19 mouse cellular contexts compared by ENCODE assay signal in genomic region chr6:98049551-98049950, GRCm38 (mm10).
DNase-seq lines count a peak whose midpoint lies in the region; ATAC-seq and TF ChIP-seq lines count a peak whose summit lies in the region.
"Had no signal": no experiment of that assay in that cellular context is flagged by ENCODE, and none has a peak within 500 bp of the region (broad histone marks: within the 10 kb centered on the region; RNA-seq: fewer than 3 reads in every experiment).

No protein-coding gene starts in this region.

- H3K4me1 ChIP-seq in forebrain, embryonic 15.5 days: peaks cover 31% of the 10 kb centered on the region
- peaks cover 6% of the 10 kb centered on the region; the same call in 1 of the 2 replicates for H3K4me1 ChIP-seq in forebrain, postnatal 0 days (ENCODE audit: insufficient read depth)
- H3K4me1 ChIP-seq in midbrain, embryonic 11.5 days (ENCODE audit: control insufficient read depth, insufficient read depth, low read length): peaks cover 15% of the 10 kb centered on the region; the same call in 1 of the 2 replicates
- peaks cover 18% of the 10 kb centered on the region for H3K4me1 ChIP-seq in midbrain, embryonic 15.5 days
- H3K4me1 ChIP-seq in embryonic facial prominence, embryonic 10.5 days: peaks cover 28% of the 10 kb centered on the region
- H3K4me1 ChIP-seq in hindbrain, embryonic 13.5 days (replicated peaks): peaks cover 25% of the 10 kb centered on the region
- H3K4me1 ChIP-seq: heart, embryonic 13.5 days; liver, embryonic 13.5 days had no signal

- intact Hi-C loops in left cerebral cortex, postnatal 25 days (cut with DNase I): no loop called here

- no peaks in the 10 kb centered on the region for H3K9me3 ChIP-seq in forebrain, embryonic 15.5 days
- no peaks in the 10 kb centered on the region for H3K9me3 ChIP-seq in forebrain, postnatal 0 days (ENCODE audit: low read length)
- no peaks in the 10 kb centered on the region for H3K9me3 ChIP-seq in midbrain, embryonic 11.5 days (ENCODE audit: control insufficient read depth, low read length)
- H3K9me3 ChIP-seq in midbrain, embryonic 15.5 days: no peaks in the 10 kb centered on the region
- no peaks in the 10 kb centered on the region for H3K9me3 ChIP-seq in embryonic facial prominence, embryonic 10.5 days
- H3K9me3 ChIP-seq in hindbrain, embryonic 13.5 days: no peaks in the 10 kb centered on the region
- H3K9me3 ChIP-seq: embryonic facial prominence, embryonic 15.5 days; heart, embryonic 13.5 days; liver, embryonic 13.5 days; neural tube, embryonic 12.5 days had no signal

- no peak for DNase-seq in forebrain, postnatal 0 days
- DNase-seq in midbrain, embryonic 11.5 days (ENCODE audit: low spot score, missing footprints): peak; percentile 87
- DNase-seq in embryonic facial prominence, embryonic 10.5 days (ENCODE audit: low spot score): no peak
- no peak for DNase-seq in left cerebral cortex, postnatal 25 days (ENCODE audit: low spot score in 2 of 2)
- DNase-seq: adrenal gland, adult 2 months; gastrocnemius, postnatal 10 days; heart, adult 18-20 months; heart, postnatal 14 days; kidney, postnatal 25 days; liver, embryonic 13.5 days; lung, adult 2 months; lung, postnatal 14 days had no signal

- H3K27ac ChIP-seq in forebrain, embryonic 15.5 days (replicated peaks): peak overlapping the region; percentile 20; the same call in 1 of the 2 replicates
- H3K27ac ChIP-seq in forebrain, postnatal 0 days (ENCODE audit: low read depth, low read length): no peak overlapping the region
- H3K27ac ChIP-seq in midbrain, embryonic 11.5 days (ENCODE audit: low read depth, low read length): peak overlapping the region; percentile 84
- H3K27ac ChIP-seq in midbrain, embryonic 15.5 days: no peak overlapping the region
- H3K27ac ChIP-seq in embryonic facial prominence, embryonic 10.5 days (replicated peaks): peak overlapping the region; percentile 61
- peak overlapping the region; percentile 64 for H3K27ac ChIP-seq in hindbrain, embryonic 13.5 days
- H3K27ac ChIP-seq: heart, embryonic 13.5 days; liver, embryonic 13.5 days; neural tube, embryonic 12.5 days had no signal

- WGBS in forebrain, embryonic 15.5 days: 19% methylated on average over 2 of the region's 2 CpGs
- WGBS in forebrain, postnatal 0 days: 41% methylated on average over 2 of the region's 2 CpGs
- 36% methylated on average over 2 of the region's 2 CpGs for WGBS in midbrain, embryonic 11.5 days
- 18% methylated on average over 2 of the region's 2 CpGs for WGBS in midbrain, embryonic 15.5 days
- 68% methylated on average over 2 of the region's 2 CpGs for WGBS in embryonic facial prominence, embryonic 10.5 days
- WGBS in hindbrain, embryonic 13.5 days: 19% methylated on average over 2 of the region's 2 CpGs

- no peaks in the 10 kb centered on the region for H3K36me3 ChIP-seq in forebrain, embryonic 15.5 days
- H3K36me3 ChIP-seq in forebrain, postnatal 0 days (ENCODE audit: insufficient read depth): no peaks in the 10 kb centered on the region
- no peaks in the 10 kb centered on the region for H3K36me3 ChIP-seq in midbrain, embryonic 11.5 days (ENCODE audit: control insufficient read depth, insufficient read depth, low read length)
- no peaks in the 10 kb centered on the region for H3K36me3 ChIP-seq in midbrain, embryonic 15.5 days (replicated peaks)
- no peaks in the 10 kb centered on the region for H3K36me3 ChIP-seq in embryonic facial prominence, embryonic 10.5 days (replicated peaks)
- H3K36me3 ChIP-seq in hindbrain, embryonic 13.5 days: no peaks in the 10 kb centered on the region
- H3K36me3 ChIP-seq: embryonic facial prominence, embryonic 15.5 days; heart, embryonic 13.5 days; liver, embryonic 13.5 days; neural tube, embryonic 12.5 days had no signal

- no peak overlapping the region for H3K4me3 ChIP-seq in forebrain, embryonic 15.5 days
- H3K4me3 ChIP-seq in forebrain, postnatal 0 days (ENCODE audit: low read depth, low read length): no peak overlapping the region
- no peak overlapping the region for H3K4me3 ChIP-seq in midbrain, embryonic 11.5 days (ENCODE audit: low read depth, low read length)
- H3K4me3 ChIP-seq in midbrain, embryonic 15.5 days: no peak overlapping the region
- no peak overlapping the region for H3K4me3 ChIP-seq in embryonic facial prominence, embryonic 10.5 days
- H3K4me3 ChIP-seq in hindbrain, embryonic 13.5 days: no peak overlapping the region
- H3K4me3 ChIP-seq: embryonic facial prominence, embryonic 15.5 days; heart, embryonic 13.5 days; liver, embryonic 13.5 days; neural tube, embryonic 12.5 days had no signal

- no peak overlapping the region for H3K4me2 ChIP-seq in forebrain, embryonic 15.5 days (replicated peaks)
- H3K4me2 ChIP-seq in forebrain, postnatal 0 days (ENCODE audit: low read depth): no peak overlapping the region
- no peak overlapping the region for H3K4me2 ChIP-seq in midbrain, embryonic 11.5 days
- no peak overlapping the region for H3K4me2 ChIP-seq in midbrain, embryonic 15.5 days
- H3K4me2 ChIP-seq in hindbrain, embryonic 13.5 days: no peak overlapping the region
- H3K4me2 ChIP-seq: embryonic facial prominence, embryonic 15.5 days; heart, embryonic 13.5 days; liver, embryonic 13.5 days; neural tube, embryonic 12.5 days had no signal

- no peak for ATAC-seq in forebrain, embryonic 15.5 days (replicated peaks)
- ATAC-seq in forebrain, postnatal 0 days: no peak
- peak; percentile 57 for ATAC-seq in midbrain, embryonic 11.5 days (ENCODE audit: low FRiP score)
- no peak for ATAC-seq in midbrain, embryonic 15.5 days (replicated peaks)
- ATAC-seq in hindbrain, embryonic 13.5 days (ENCODE audit: low FRiP score): no peak
- ATAC-seq: intestine, postnatal 0 days had no signal

- no peaks in the 10 kb centered on the region for H3K27me3 ChIP-seq in forebrain, embryonic 15.5 days
- no peaks in the 10 kb centered on the region for H3K27me3 ChIP-seq in forebrain, postnatal 0 days (ENCODE audit: insufficient read depth, low read length)
- H3K27me3 ChIP-seq in midbrain, embryonic 11.5 days (ENCODE audit: control insufficient read depth, insufficient read depth, low read length): no peaks in the 10 kb centered on the region
- H3K27me3 ChIP-seq in midbrain, embryonic 15.5 days (replicated peaks): peaks cover 3% of the 10 kb centered on the region; the same call in 1 of the 2 replicates
- no peaks in the 10 kb centered on the region for H3K27me3 ChIP-seq in embryonic facial prominence, embryonic 10.5 days (replicated peaks; ENCODE audit: low read depth, poor library complexity, severe bottlenecking)
- H3K27me3 ChIP-seq in hindbrain, embryonic 13.5 days: peaks cover 17% of the 10 kb centered on the region
- H3K27me3 ChIP-seq: embryonic facial prominence, embryonic 15.5 days; heart, embryonic 13.5 days; liver, embryonic 13.5 days had no signal

- H3K9ac ChIP-seq in forebrain, embryonic 15.5 days (replicated peaks): no peak overlapping the region
- no peak overlapping the region for H3K9ac ChIP-seq in forebrain, postnatal 0 days
- H3K9ac ChIP-seq in midbrain, embryonic 11.5 days (ENCODE audit: low read length): no peak overlapping the region
- no peak overlapping the region for H3K9ac ChIP-seq in midbrain, embryonic 15.5 days
- H3K9ac ChIP-seq in hindbrain, embryonic 13.5 days: no peak overlapping the region
- H3K9ac ChIP-seq: embryonic facial prominence, embryonic 15.5 days; heart, embryonic 13.5 days; liver, embryonic 13.5 days; neural tube, embryonic 12.5 days had no signal

- TF ChIP-seq CTCF in forebrain, postnatal 0 days (IDR thresholded peaks at IDR 0.05; ENCODE audit: low read depth): no peak

Comparison
In these comparisons a context has a peak if more than half of its experiments do, and no peak if none do; other contexts are left out.
1. H3K27ac ChIP-seq: peak in forebrain, embryonic 15.5 days (single experiment), midbrain, embryonic 11.5 days (single experiment), embryonic facial prominence, embryonic 10.5 days (single experiment) and hindbrain, embryonic 13.5 days (single experiment); none in forebrain, postnatal 0 days (single experiment) and midbrain, embryonic 15.5 days (single experiment).